In the genomic region with DNA sequence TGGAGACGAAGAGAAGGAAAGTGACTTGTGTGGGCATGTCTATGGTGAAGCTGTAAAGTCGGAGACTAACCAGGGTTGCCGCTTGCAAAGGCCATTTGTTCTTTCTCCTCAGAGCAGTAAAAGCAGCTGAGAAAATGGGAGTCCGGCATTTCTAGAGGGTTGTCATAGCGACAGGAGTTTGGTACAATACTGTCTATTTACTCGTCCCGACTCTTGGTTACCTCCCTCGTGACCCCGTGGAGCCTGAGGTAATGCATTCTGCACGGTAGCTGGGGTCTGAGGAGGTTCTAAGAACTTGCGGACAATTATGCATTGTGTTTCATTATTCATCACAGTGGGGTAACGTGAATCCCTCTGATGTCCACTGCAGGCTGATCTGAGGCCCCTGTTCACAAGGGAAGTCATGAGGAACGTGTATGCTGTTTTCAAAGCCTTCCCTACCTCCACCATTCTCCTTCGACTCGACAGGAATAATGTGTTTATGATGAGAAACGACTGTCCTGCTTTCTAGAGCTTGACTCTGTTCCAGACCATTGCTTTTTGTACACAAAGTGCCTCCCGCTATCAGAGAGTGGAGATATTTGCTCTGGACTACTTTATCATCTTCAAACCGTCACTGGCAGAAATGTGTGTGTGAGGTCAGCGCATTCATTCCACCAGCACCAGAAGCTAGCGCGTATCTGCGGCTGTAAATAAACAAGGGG, we compare ENCODE assay signal across 8 mouse cellular contexts. TPM values are rescaled to one million over a fixed set of nuclear protein-coding genes. Genes with fewer than 3 reads are reported as not detected.
DNase-seq lines count a peak whose midpoint lies in the region; ATAC-seq lines count a peak whose summit lies in the region.

No protein-coding gene starts in this region.

- peak; percentile 84 for ATAC-seq in forebrain, embryonic 16.5 days
- ATAC-seq in hindbrain, embryonic 16.5 days, result peak; percentile 94

- H3K27ac ChIP-seq in forebrain, embryonic 16.5 days (ENCODE audit: low read length), result no peak overlapping the region; the same call in 1 of the 2 replicates
- H3K27ac ChIP-seq in hindbrain, embryonic 16.5 days (ENCODE audit: low read depth, low read length), result peak overlapping the region; percentile 72

- peaks cover 12% of the 10 kb centered on the region for H3K4me1 ChIP-seq in forebrain, embryonic 16.5 days (replicated peaks; ENCODE audit: control insufficient read depth, insufficient read depth, low read length)
- peaks cover 8% of the 10 kb centered on the region for H3K4me1 ChIP-seq in hindbrain, embryonic 16.5 days (ENCODE audit: control insufficient read depth, insufficient read depth, low read depth, low read length)

- H3K9me3 ChIP-seq in forebrain, embryonic 16.5 days (ENCODE audit: control insufficient read depth, low read length), result no peaks in the 10 kb centered on the region
- no peaks in the 10 kb centered on the region for H3K9me3 ChIP-seq in hindbrain, embryonic 16.5 days (ENCODE audit: control insufficient read depth, low read length)

- intact Hi-C loops in left cerebral cortex, postnatal 25 days (cut with DNase I), result no loop called here

- 7% methylated on average over 22 of the region's 22 CpGs for WGBS in forebrain, embryonic 16.5 days
- 4% methylated on average over 22 of the region's 22 CpGs for WGBS in hindbrain, embryonic 16.5 days

- H3K4me2 ChIP-seq in forebrain, embryonic 16.5 days (ENCODE audit: low read length), result peak overlapping the region; percentile 61
- H3K4me2 ChIP-seq in hindbrain, embryonic 16.5 days (ENCODE audit: low read length), result peak overlapping the region; percentile 60

- H3K27me3 ChIP-seq in forebrain, embryonic 16.5 days (replicated peaks; ENCODE audit: control insufficient read depth, insufficient read depth, low read length), result no peaks in the 10 kb centered on the region
- H3K27me3 ChIP-seq in hindbrain, embryonic 16.5 days (replicated peaks; ENCODE audit: control insufficient read depth, insufficient read depth, low read length), result no peaks in the 10 kb centered on the region

- peak; percentile 10 for DNase-seq in ovary, postnatal 36 days (ENCODE audit: low spot score)
- no peak for DNase-seq in ovary, adult 18-20 months (ENCODE audit: low spot score)
- peak; percentile 9 to 37 for DNase-seq in left cerebral cortex, postnatal 25 days (ENCODE audit: low spot score in 2 of 2)
- DNase-seq in mesoderm, embryonic 11.5 days (ENCODE audit: low read depth, low spot score), result peak; percentile 92
- DNase-seq in testis, postnatal 14 days (ENCODE audit: low spot score), result peak; percentile 12
- no peak for DNase-seq in gastrocnemius, postnatal 10 days

- H3K36me3 ChIP-seq in forebrain, embryonic 16.5 days (ENCODE audit: control insufficient read depth, insufficient read depth), result no peaks in the 10 kb centered on the region
- no peaks in the 10 kb centered on the region for H3K36me3 ChIP-seq in hindbrain, embryonic 16.5 days (ENCODE audit: control insufficient read depth, insufficient read depth, low read length)

- H3K9ac ChIP-seq in forebrain, embryonic 16.5 days (replicated peaks; ENCODE audit: low read depth, low read length), result peak overlapping the region; percentile 32
- peak overlapping the region; percentile 44 for H3K9ac ChIP-seq in hindbrain, embryonic 16.5 days (ENCODE audit: low read depth, low read length)

- peak overlapping the region; percentile 30 for H3K4me3 ChIP-seq in forebrain, embryonic 16.5 days (replicated peaks; ENCODE audit: low read length)
- peak overlapping the region; percentile 35 for H3K4me3 ChIP-seq in hindbrain, embryonic 16.5 days (ENCODE audit: low read length)

RNA-seq across cellular contexts. Expression of gene Ednrb, which starts 55.1 kb away (rescaled TPM):
- 46.1 and 61.4 TPM in 2 replicates for polyA plus RNA-seq in forebrain, embryonic 16.5 days (2015; fragmentation: Nextera tagmentation; extraction: Ambion mirVana)
- 139 and 159 TPM in 2 replicates for polyA plus RNA-seq in hindbrain, embryonic 16.5 days (2015; fragmentation: Nextera tagmentation; extraction: Ambion mirVana)
- total RNA-seq in left cerebral cortex, postnatal 25 days (2021), result 10 to 100 TPM; 38.2 to 39.9 TPM
- 10 to 100 TPM; 19.1 to 19.7 TPM for total RNA-seq in gastrocnemius, postnatal 10 days (2021)

Comparison
In these comparisons a context has a peak if more than half of its experiments do, and no peak if none do; other contexts are left out.
1. DNase-seq: peak in ovary, postnatal 36 days (single experiment), left cerebral cortex, postnatal 25 days (2 of 2), mesoderm, embryonic 11.5 days (single experiment) and testis, postnatal 14 days (single experiment); none in ovary, adult 18-20 months (single experiment) and gastrocnemius, postnatal 10 days (single experiment).